Mouse (Mus musculus) limb, embryonic 14.5 days (tissue): ENCODE results near the gene Ptprc. TPM values are rescaled to one million over a fixed set of nuclear protein-coding genes. Genes with fewer than 3 reads are reported as not detected.

Source experiments
- ATAC-seq: fragments of 200-750 bp; cut with Nextera tagmentation; 2 replicates; pipeline ENCODE4 v1.8.0; 2017; ENCODE audit warnings: low read depth, moderate number of reproducible peaks, moderate TSS enrichment; ENCODE audit not compliant: low FRiP score
- DNase-seq: peaks from one replicate; pipeline ENCODE4 v3.0.0-alpha.2; 2015; ENCODE audit warnings: low spot score
- H3K27ac ChIP-seq: fragments of 300-500 bp; sonication (generic); replicated peaks from 2 replicates; pipeline ENCODE4 v1.5.1; 2014; ENCODE audit warnings: low read depth, mild to moderate bottlenecking, low read length, moderate library complexity, mixed read lengths
- H3K27me3 ChIP-seq: fragments of 300-500 bp; sonication (generic); 2 replicates; pipeline ENCODE4 v1.6.1; 2014; ENCODE audit warnings: low read length, mixed read lengths; ENCODE audit not compliant: control insufficient read depth, insufficient read depth
- H3K36me3 ChIP-seq: fragments of 300-500 bp; sonication (generic); 2 replicates; pipeline ENCODE4 v1.6.1; 2014; ENCODE audit warnings: mild to moderate bottlenecking, low read length, moderate library complexity, mixed read lengths; ENCODE audit not compliant: control insufficient read depth, insufficient read depth
- H3K4me1 ChIP-seq: fragments of 300-500 bp; sonication (generic); 2 replicates; pipeline ENCODE4 v1.6.1; 2014; ENCODE audit warnings: antibody characterized with exemption, low read length, mixed read lengths; ENCODE audit not compliant: control insufficient read depth, insufficient read depth
- H3K4me2 ChIP-seq: fragments of 300-500 bp; sonication (generic); replicated peaks from 2 replicates; pipeline ENCODE4 v1.6.1; 2014; ENCODE audit warnings: low read depth, mild to moderate bottlenecking, low read length, moderate library complexity; ENCODE audit not compliant: severe bottlenecking
- H3K4me3 ChIP-seq: fragments of 300-500 bp; sonication (generic); replicated peaks from 2 replicates; pipeline ENCODE4 v1.5.1; 2014; ENCODE audit warnings: low read length
- H3K9ac ChIP-seq: fragments of 300-500 bp; sonication (generic); 2 replicates; pipeline ENCODE4 v1.6.1; 2014; ENCODE audit warnings: mild to moderate bottlenecking, low read depth, low read length, moderate library complexity; ENCODE audit not compliant: severe bottlenecking
- H3K9me3 ChIP-seq: fragments of 300-500 bp; sonication (generic); 2 replicates; pipeline ENCODE4 v1.6.1; 2016; ENCODE audit warnings: low read length; ENCODE audit not compliant: control insufficient read depth
- POLR2A ChIP-seq: fragments of 200-500 bp; IDR thresholded peaks from 2 replicates; pipeline ENCODE4 v1.8.0; 2012; ENCODE audit warnings: inconsistent platforms, mild to moderate bottlenecking, moderate library complexity, borderline replicate concordance; ENCODE audit not compliant: insufficient read depth, insufficient read length; ENCODE audit errors: extremely low read depth
- WGBS: fragments of 180-500 bp; shearing (Covaris S2); extraction: QIAGEN DNeasy Blood & Tissue Kit; methylation state at CpG from one replicate; pipeline ENCODE4 v1.1.7; 2014; 5-methylcytosine and 5-hydroxymethylcytosine counted together
- polyA plus RNA-seq, 2 experiments: library from polyadenylated mRNA; depleted of rRNA in 1 of 2; stranded (reverse) in 1 of 2; unstranded in 1 of 2; fragments of >200 nt; fragmentation: Nextera tagmentation in 1 of 2; extraction: Ambion mirVana in 1 of 2; gene quantifications; 2 replicates each; pipeline versions ENCODE4 v1.2.1 to v1.2.3; 2012 to 2014

Ptprc gene
- polyA plus RNA-seq, 2 experiments, result 3.2 to 4.5 TPM

DNA sequence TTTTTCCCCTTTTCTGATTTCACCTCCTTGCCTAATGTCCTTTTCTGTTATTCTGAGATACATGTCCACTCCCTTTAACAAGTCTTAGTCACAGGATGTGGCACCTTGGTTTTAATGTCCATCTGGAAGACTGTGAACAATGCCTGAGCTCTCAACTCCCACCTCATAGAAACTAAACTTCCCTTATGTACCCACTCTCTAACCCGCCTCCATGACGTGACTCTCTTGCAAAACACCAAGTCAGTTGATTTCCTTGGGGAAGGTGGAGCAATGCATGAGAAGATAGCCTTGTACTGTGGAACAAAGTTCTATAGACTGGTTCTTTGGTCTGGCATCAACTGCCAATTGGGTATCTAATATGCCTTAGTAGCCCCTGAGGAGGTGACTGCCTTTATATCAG lies 16.6 kb downstream of the Ptprc start:
- no peaks in the 10 kb centered on the region for H3K4me1 ChIP-seq
- ATAC-seq, result no peak

DNA sequence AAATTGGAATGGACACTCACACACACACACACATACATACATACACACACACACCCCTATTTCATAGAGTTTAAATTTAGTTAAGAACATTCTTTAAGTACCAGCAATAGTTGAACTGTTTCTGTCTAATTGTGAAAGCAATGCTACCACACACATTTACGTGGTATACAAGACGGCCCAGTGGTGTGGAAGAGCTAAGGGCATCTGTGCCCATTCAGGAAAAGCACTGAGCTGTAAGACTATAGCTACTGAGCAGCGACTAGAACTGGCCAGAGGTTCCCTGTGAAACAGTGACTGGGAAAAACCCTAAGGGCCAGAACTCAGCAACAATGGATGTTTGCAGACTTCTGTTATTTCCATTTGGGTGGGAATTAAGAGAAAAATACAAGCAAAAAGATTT lies 17.3 kb downstream of the Ptprc start:
- no peaks in the 10 kb centered on the region for H3K4me1 ChIP-seq
- no peak overlapping the region for H3K9ac ChIP-seq
- no peak overlapping the region for H3K4me2 ChIP-seq
- no peaks in the 10 kb centered on the region for H3K9me3 ChIP-seq
- H3K36me3 ChIP-seq, result no peaks in the 10 kb centered on the region
- H3K4me3 ChIP-seq, result no peak overlapping the region
- H3K27me3 ChIP-seq, result no peaks in the 10 kb centered on the region
- ATAC-seq, result no peak
- no peak for DNase-seq
- no peak overlapping the region for H3K27ac ChIP-seq
- TF ChIP-seq POLR2A, result no peak
- 66% methylated on average over 3 of the region's 3 CpGs for WGBS

More for the DNA sequence above, 16.6 kb downstream of the Ptprc start:
- Histone ChIP-seq H3K4me2 (no peak overlapping the region), H3K36me3 (no peaks in the 10 kb centered on the region), H3K4me3 (no peak overlapping the region), H3K27ac (no peak overlapping the region), H3K27me3 (no peaks in the 10 kb centered on the region), H3K9ac (no peak overlapping the region), H3K9me3 (no peaks in the 10 kb centered on the region)
- TF ChIP-seq POLR2A, result no peak
- no peak for DNase-seq
- 82% methylated on average over 2 of the region's 2 CpGs for WGBS

DNA sequence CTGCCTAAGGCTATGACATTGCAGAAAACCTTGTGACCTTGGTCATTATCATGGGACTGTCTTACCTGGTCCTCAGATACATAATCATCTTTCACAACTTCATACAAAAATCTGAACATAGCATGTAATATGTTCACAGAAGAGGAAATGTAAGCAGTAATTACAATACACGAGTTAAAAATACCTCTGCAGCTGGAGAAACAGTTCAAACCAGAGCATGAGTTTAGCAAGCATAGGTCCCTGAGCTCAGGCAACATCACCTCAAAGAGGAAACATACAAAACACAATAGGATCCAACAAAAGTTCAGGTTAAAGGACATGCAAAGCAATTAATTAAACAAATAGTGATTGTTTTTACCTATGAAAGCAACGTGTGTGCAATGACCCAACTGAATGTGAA lies 17.8 kb downstream of the Ptprc start:
- Histone ChIP-seq H3K36me3 (no peaks in the 10 kb centered on the region), H3K4me3 (no peak overlapping the region), H3K27me3 (no peaks in the 10 kb centered on the region), H3K4me1 (no peaks in the 10 kb centered on the region), H3K4me2 (no peak overlapping the region), H3K9ac (no peak overlapping the region), H3K27ac (no peak overlapping the region), H3K9me3 (no peaks in the 10 kb centered on the region)
- no peak for DNase-seq
- ATAC-seq, result no peak
- WGBS, result 72% methylated on average over 2 of the region's 2 CpGs
- no peak for TF ChIP-seq POLR2A

DNA sequence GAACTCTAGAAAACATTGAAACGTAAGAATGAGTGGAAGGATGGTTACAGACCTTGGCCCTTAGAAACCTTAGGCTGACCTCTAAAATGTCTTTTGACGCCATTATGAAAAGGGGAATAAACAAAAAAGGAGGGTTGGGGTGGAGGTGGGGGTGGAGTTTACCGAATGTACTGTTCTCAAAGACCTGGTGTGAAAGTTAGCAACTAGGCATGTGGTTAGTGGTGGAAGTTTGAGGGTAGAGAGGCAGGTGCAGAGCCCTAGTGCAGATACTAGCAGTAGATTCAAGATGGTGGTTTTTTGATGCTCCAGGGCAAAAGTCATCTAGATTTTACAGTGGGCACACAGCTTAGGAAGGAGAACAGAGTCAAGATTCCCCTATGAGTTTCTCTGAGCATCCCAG lies 18.5 kb downstream of the Ptprc start:
- Histone ChIP-seq H3K9me3 (no peaks in the 10 kb centered on the region), H3K27ac (no peak overlapping the region), H3K9ac (no peak overlapping the region), H3K4me1 (no peaks in the 10 kb centered on the region), H3K4me3 (no peak overlapping the region), H3K4me2 (no peak overlapping the region), H3K36me3 (no peaks in the 10 kb centered on the region), H3K27me3 (no peaks in the 10 kb centered on the region)
- 83% methylated on average over 3 of the region's 3 CpGs for WGBS
- no peak for DNase-seq
- ATAC-seq, result no peak
- TF ChIP-seq POLR2A, result no peak

DNA sequence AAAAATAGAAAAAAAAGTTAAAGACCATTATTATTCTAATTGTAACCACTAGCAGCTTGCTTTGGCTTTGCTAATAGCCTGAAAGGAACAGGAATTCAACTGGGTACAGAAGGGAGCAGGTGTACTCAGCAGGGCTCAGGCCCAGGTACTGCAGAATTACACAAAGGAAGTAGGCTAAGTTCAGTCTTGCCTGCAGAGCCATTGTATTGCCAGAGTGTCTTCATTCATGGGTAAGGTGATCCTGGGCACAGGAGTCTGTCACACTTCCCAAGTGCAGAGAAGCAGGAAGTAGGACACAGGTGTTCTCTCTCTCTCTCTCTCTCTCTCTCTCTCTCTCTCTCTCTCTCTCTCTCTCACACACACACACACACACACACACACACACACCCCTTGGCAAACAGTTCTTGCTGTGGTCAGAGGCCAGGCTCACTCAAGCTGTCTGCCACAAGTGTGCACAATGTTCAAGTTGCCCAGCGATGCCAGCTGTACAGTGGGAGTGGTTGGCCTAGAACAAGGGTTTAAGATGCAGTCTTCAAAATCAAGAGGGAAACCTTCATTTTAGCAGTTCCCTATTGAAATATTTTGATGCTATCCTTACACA lies 21.2 kb downstream of the Ptprc start:
- no peak overlapping the region for H3K4me2 ChIP-seq
- H3K9me3 ChIP-seq, result no peaks in the 10 kb centered on the region
- no peak overlapping the region for H3K27ac ChIP-seq
- 67% methylated on average over 1 of the region's 1 CpGs for WGBS
- no peaks in the 10 kb centered on the region for H3K27me3 ChIP-seq
- no peaks in the 10 kb centered on the region for H3K4me1 ChIP-seq
- ATAC-seq, result no peak
- H3K4me3 ChIP-seq, result no peak overlapping the region
- TF ChIP-seq POLR2A, result no peak
- no peaks in the 10 kb centered on the region for H3K36me3 ChIP-seq
- H3K9ac ChIP-seq, result no peak overlapping the region
- no peak for DNase-seq

DNA sequence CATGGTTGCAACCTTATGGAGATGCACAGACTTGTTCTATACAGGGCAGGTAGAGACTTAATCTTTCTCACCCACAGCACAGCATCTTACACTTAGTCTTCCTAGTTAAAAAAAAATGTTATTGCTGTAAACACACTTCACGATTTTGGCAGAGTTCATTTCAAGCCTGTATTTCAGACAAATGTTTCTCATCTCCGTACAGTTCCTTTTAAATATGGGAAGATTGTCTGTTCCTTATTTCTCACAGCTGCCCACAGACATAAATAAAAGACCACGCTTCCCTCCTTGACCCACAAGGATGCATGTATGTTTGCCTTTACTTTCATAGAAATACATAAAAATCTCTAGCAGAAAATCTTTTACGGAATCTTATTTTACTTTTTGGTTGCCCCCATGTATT lies 22.4 kb downstream of the Ptprc start:
- H3K4me1 ChIP-seq, result no peaks in the 10 kb centered on the region
- H3K4me2 ChIP-seq, result no peak overlapping the region
- no peak overlapping the region for H3K9ac ChIP-seq
- H3K4me3 ChIP-seq, result no peak overlapping the region
- DNase-seq (no peak), ATAC-seq (no peak)
- 67% methylated on average over 4 of the region's 4 CpGs for WGBS
- no peaks in the 10 kb centered on the region for H3K27me3 ChIP-seq
- H3K9me3 ChIP-seq, result no peaks in the 10 kb centered on the region
- H3K36me3 ChIP-seq, result no peaks in the 10 kb centered on the region
- TF ChIP-seq POLR2A, result no peak
- no peak overlapping the region for H3K27ac ChIP-seq
